Mouse (Mus musculus) heart, embryonic 12.5 days (tissue): ENCODE measurements around the gene Slfn4. TPM values are rescaled to one million over a fixed set of nuclear protein-coding genes. Genes with fewer than 3 reads are reported as not detected.
"Not testable (repeated sequence)": the region's sequence is repeated elsewhere in the genome, so short reads cannot be mapped to it uniquely, and the experiment has no call there.

Experiments used
- ATAC-seq: fragments of 200-750 bp; cut with Nextera tagmentation; 2 replicates; pipeline ENCODE4 v1.8.0; 2017; ENCODE audit warnings: moderate TSS enrichment, moderate library complexity; ENCODE audit not compliant: insufficient number of reproducible peaks, low FRiP score
- H3K27ac ChIP-seq: fragments of 300-500 bp; sonication (generic); 2 replicates; pipeline ENCODE4 v1.5.1; 2016; ENCODE audit warnings: mild to moderate bottlenecking, moderate library complexity; ENCODE audit not compliant: poor library complexity, severe bottlenecking
- H3K27me3 ChIP-seq: fragments of 300-500 bp; sonication (generic); replicated peaks from 2 replicates; pipeline ENCODE4 v1.6.1; 2016; ENCODE audit warnings: mild to moderate bottlenecking, moderate library complexity
- H3K36me3 ChIP-seq: fragments of 300-500 bp; sonication (generic); 2 replicates; pipeline ENCODE4 v1.6.1; 2016; ENCODE audit warnings: mild to moderate bottlenecking, moderate library complexity
- H3K4me1 ChIP-seq: fragments of 300-500 bp; sonication (generic); replicated peaks from 2 replicates; pipeline ENCODE4 v1.6.1; 2016; ENCODE audit warnings: mild to moderate bottlenecking
- H3K4me2 ChIP-seq: fragments of 300-500 bp; sonication (generic); 2 replicates; pipeline ENCODE4 v1.6.1; 2016; ENCODE audit warnings: mild to moderate bottlenecking, moderate library complexity
- H3K4me3 ChIP-seq: fragments of 300-500 bp; sonication (generic); 2 replicates; pipeline ENCODE4 v1.5.1; 2016; ENCODE audit warnings: mild to moderate bottlenecking
- H3K9ac ChIP-seq: fragments of 300-500 bp; sonication (generic); 2 replicates; pipeline ENCODE4 v1.6.1; 2016; ENCODE audit warnings: mild to moderate bottlenecking, moderate library complexity
- H3K9me3 ChIP-seq: fragments of 300-500 bp; sonication (generic); replicated peaks from 2 replicates; pipeline ENCODE4 v1.6.1; 2016; ENCODE audit warnings: mild to moderate bottlenecking, moderate library complexity
- WGBS: fragments of 180-500 bp; shearing (Covaris S2); methylation state at CpG from one replicate; pipeline ENCODE4 v1.1.7; 2016; 5-methylcytosine and 5-hydroxymethylcytosine counted together
- polyA plus RNA-seq: library from polyadenylated mRNA; unstranded; fragments of >200 nt; fragmentation: Nextera tagmentation; extraction: Ambion mirVana; gene quantifications from 2 replicates; pipeline ENCODE4 v1.2.1, GENCODE M21; 2016

Slfn4 gene
- not detected in 2 replicates for polyA plus RNA-seq

GRCm38 (mm10) chr11:83174948-83175539 is at the start of gene Slfn4:
TSS of gene Slfn4 (plus strand) at chr11:83175186.
- Histone ChIP-seq H3K27ac (no peak within 1 kb of the TSS), H3K4me1 (no peaks in the 10 kb centered on the region), H3K36me3 (no peaks in the 10 kb centered on the region), H3K4me2 (no peak within 1 kb of the TSS), H3K27me3 (no peaks in the 10 kb centered on the region), H3K4me3 (no peak within 1 kb of the TSS), H3K9me3 (no peaks in the 10 kb centered on the region), H3K9ac (no peak within 1 kb of the TSS)
- no peak for ATAC-seq
- WGBS, result 84% methylated on average over 12 of the region's 12 CpGs

- not testable (repeated sequence) for H3K36me3 ChIP-seq
These were observed 49.4 kb upstream of the Slfn4 start for GRCm38 (mm10) chr11:83125633-83126032.

GRCm38 (mm10) chr11:83137253-83137652 is 37.7 kb upstream of the Slfn4 start:
- not testable (repeated sequence) for H3K9me3 ChIP-seq, H3K27me3 ChIP-seq, H3K27ac ChIP-seq, H3K4me2 ChIP-seq, ATAC-seq, H3K36me3 ChIP-seq, H3K4me1 ChIP-seq, H3K4me3 ChIP-seq, H3K9ac ChIP-seq
- 100% methylated on average over 1 of the region's 2 CpGs for WGBS

More at GRCm38 (mm10) chr11:83125633-83126032, 49.4 kb upstream of the Slfn4 start:
- H3K9me3 ChIP-seq, H3K4me1 ChIP-seq, H3K9ac ChIP-seq, H3K4me3 ChIP-seq, H3K27ac ChIP-seq, ATAC-seq, H3K4me2 ChIP-seq, H3K27me3 ChIP-seq: not testable (repeated sequence)
- 100% methylated on average over 1 of the region's 1 CpGs for WGBS

GRCm38 (mm10) chr11:83148939-83149338 is 26.0 kb upstream of the Slfn4 start:
- not testable (repeated sequence) for H3K4me2 ChIP-seq, H3K9me3 ChIP-seq
- WGBS, result no CpG with 5 or more reads among the region's 1 CpGs

GRCm38 (mm10) chr11:83191134-83191893 is 16.3 kb downstream of the Slfn4 start, which contains the start of gene Slfn3:
TSS of gene Slfn3 (plus strand) at chr11:83191330.
- Histone ChIP-seq H3K36me3 (no peaks in the 10 kb centered on the region), H3K9me3 (no peaks in the 10 kb centered on the region), H3K27ac (no peak within 1 kb of the TSS), H3K4me3 (peak within 1 kb of the TSS; percentile 21; the same call in 1 of the 2 replicates), H3K4me2 (peak within 1 kb of the TSS; percentile 43), H3K9ac (peak within 1 kb of the TSS; percentile 45; the same call in 1 of the 2 replicates), H3K27me3 (no peaks in the 10 kb centered on the region), H3K4me1 (no peaks in the 10 kb centered on the region)
- WGBS, result 65% methylated on average over 12 of the region's 12 CpGs
- no peak for ATAC-seq

More at GRCm38 (mm10) chr11:83148939-83149338, 26.0 kb upstream of the Slfn4 start:
- H3K9ac ChIP-seq, H3K27ac ChIP-seq, H3K27me3 ChIP-seq, H3K4me1 ChIP-seq, H3K4me3 ChIP-seq, H3K36me3 ChIP-seq, ATAC-seq: not testable (repeated sequence)

GRCm38 (mm10) chr11:83192001-83192400 is 17.0 kb downstream of the Slfn4 start:
- no peak overlapping the region for H3K9ac ChIP-seq
- no peaks in the 10 kb centered on the region for H3K9me3 ChIP-seq
- no peaks in the 10 kb centered on the region for H3K27me3 ChIP-seq
- no peak for ATAC-seq
- H3K4me1 ChIP-seq, result no peaks in the 10 kb centered on the region
- 52% methylated on average over 3 of the region's 3 CpGs for WGBS
- no peak overlapping the region for H3K27ac ChIP-seq
- H3K4me3 ChIP-seq, result no peak overlapping the region
- H3K4me2 ChIP-seq, result peak overlapping the region; percentile 43
- H3K36me3 ChIP-seq, result no peaks in the 10 kb centered on the region

- Histone ChIP-seq H3K4me1 (no peaks in the 10 kb centered on the region), H3K4me3 (no peak overlapping the region), H3K27me3 (no peaks in the 10 kb centered on the region), H3K9me3 (no peaks in the 10 kb centered on the region), H3K27ac (no peak overlapping the region), H3K9ac (no peak overlapping the region), H3K4me2 (no peak overlapping the region), H3K36me3 (no peaks in the 10 kb centered on the region)
- no peak for ATAC-seq
These were observed 30.0 kb downstream of the Slfn4 start for GRCm38 (mm10) chr11:83205002-83205401.

- no peaks in the 10 kb centered on the region for H3K36me3 ChIP-seq
- no peaks in the 10 kb centered on the region for H3K27me3 ChIP-seq
- H3K4me2 ChIP-seq, result no peak overlapping the region
- 63% methylated on average over 1 of the region's 1 CpGs for WGBS
- no peak overlapping the region for H3K4me3 ChIP-seq
- no peak overlapping the region for H3K27ac ChIP-seq
- H3K9me3 ChIP-seq, result no peaks in the 10 kb centered on the region
- H3K4me1 ChIP-seq, result no peaks in the 10 kb centered on the region
- H3K9ac ChIP-seq, result no peak overlapping the region
- no peak for ATAC-seq
These were observed 41.1 kb downstream of the Slfn4 start for GRCm38 (mm10) chr11:83216119-83216518.

GRCm38 (mm10) chr11:83221328-83221877 is 46.4 kb downstream of the Slfn4 start:
- no peak for ATAC-seq
- Histone ChIP-seq H3K4me2 (no peak overlapping the region), H3K27me3 (no peaks in the 10 kb centered on the region), H3K4me1 (no peaks in the 10 kb centered on the region), H3K27ac (no peak overlapping the region), H3K36me3 (no peaks in the 10 kb centered on the region), H3K9ac (no peak overlapping the region), H3K4me3 (no peak overlapping the region), H3K9me3 (no peaks in the 10 kb centered on the region)
- 65% methylated on average over 1 of the region's 1 CpGs for WGBS

- Histone ChIP-seq H3K4me3 (no peak overlapping the region), H3K9ac (no peak overlapping the region), H3K36me3 (no peaks in the 10 kb centered on the region), H3K4me2 (no peak overlapping the region), H3K4me1 (no peaks in the 10 kb centered on the region), H3K27me3 (no peaks in the 10 kb centered on the region), H3K27ac (no peak overlapping the region), H3K9me3 (no peaks in the 10 kb centered on the region)
- no peak for ATAC-seq
- 72% methylated on average over 7 of the region's 7 CpGs for WGBS
These were observed 48.4 kb downstream of the Slfn4 start for GRCm38 (mm10) chr11:83223367-83223766.

- H3K4me3 ChIP-seq, H3K4me2 ChIP-seq: not testable (repeated sequence)
- WGBS, result 85% methylated on average over 5 of the region's 5 CpGs
These were observed 48.8 kb downstream of the Slfn4 start for GRCm38 (mm10) chr11:83223793-83224192.

More at GRCm38 (mm10) chr11:83223793-83224192, 48.8 kb downstream of the Slfn4 start:
- H3K27me3 ChIP-seq, H3K36me3 ChIP-seq, H3K4me1 ChIP-seq, ATAC-seq, H3K9me3 ChIP-seq, H3K27ac ChIP-seq, H3K9ac ChIP-seq: not testable (repeated sequence)
